Mouse (Mus musculus) liver, adult 2 months (tissue): ENCODE measurements at regions not wholly inside any gene's neighbourhood (a gene's known extent, or its start where the extent isn't known, plus 50 kb on each side); places are given as distances from the start of the nearest gene placed in this dataset.

Experiments used
- DNase-seq: peaks from one replicate; pipeline ENCODE4 v3.0.0-alpha.2; 2011; ENCODE audit warnings: low read depth, low spot score; ENCODE audit errors: extremely low read depth
- H3K27ac ChIP-seq: fragments of 200-500 bp; replicated peaks from 2 replicates; pipeline ENCODE4 v1.5.1; 2012; ENCODE audit warnings: low read depth, mild to moderate bottlenecking, control low read depth, inconsistent platforms, low read length; ENCODE audit not compliant: insufficient read depth
- H3K27me3 ChIP-seq: fragments of 200-500 bp; 2 replicates; pipeline ENCODE4 v1.6.1; 2012; ENCODE audit warnings: mild to moderate bottlenecking, moderate library complexity, low read length, inconsistent platforms; ENCODE audit not compliant: control insufficient read depth, insufficient read depth
- H3K36me3 ChIP-seq: fragments of 200-500 bp; 2 replicates; pipeline ENCODE4 v1.6.1; 2012; ENCODE audit warnings: low read length, inconsistent platforms; ENCODE audit not compliant: control insufficient read depth, insufficient read depth
- H3K4me1 ChIP-seq: fragments of 200-500 bp; 2 replicates; pipeline ENCODE4 v1.6.1; 2011; ENCODE audit warnings: low read length; ENCODE audit not compliant: control insufficient read depth, insufficient read depth
- H3K4me3 ChIP-seq: fragments of 200-500 bp; 2 replicates; pipeline ENCODE4 v1.5.1; 2011; ENCODE audit warnings: low read depth, mild to moderate bottlenecking, control low read depth, low read length, moderate library complexity; ENCODE audit not compliant: insufficient read depth
- H3K79me2 ChIP-seq: fragments of 200-500 bp; 2 replicates; pipeline ENCODE4 v1.6.1; 2012; ENCODE audit warnings: inconsistent platforms, mild to moderate bottlenecking, low read length, moderate library complexity; ENCODE audit not compliant: control insufficient read depth, insufficient read depth
- H3K9ac ChIP-seq: fragments of 200-500 bp; 2 replicates; pipeline ENCODE4 v1.6.1; 2012; ENCODE audit warnings: low read depth, mild to moderate bottlenecking, control low read depth, inconsistent platforms, low read length
- CTCF ChIP-seq: fragments of 200-500 bp; IDR thresholded peaks from 2 replicates; pipeline ENCODE4 v1.5.1; 2011; ENCODE audit warnings: low read depth, low read length, control low read depth
- POLR2A ChIP-seq: fragments of 200-500 bp; IDR thresholded peaks from 2 replicates; pipeline ENCODE4 v1.6.1; 2011; ENCODE audit warnings: low read length, control low read depth; ENCODE audit not compliant: insufficient read depth; ENCODE audit errors: extremely low read depth
- WGBS: fragments of 180-500 bp; shearing (Covaris S2); methylation state at CpG from one replicate; pipeline ENCODE4 v1.1.7; 2018; 5-methylcytosine and 5-hydroxymethylcytosine counted together

GRCm38 (mm10) chr2:45370615-45370968, 253.4 kb upstream of the Zeb2 start:
- TF ChIP-seq CTCF, result no peak
- TF ChIP-seq POLR2A, result no peak
- no peaks in the 10 kb centered on the region for H3K36me3 ChIP-seq
- DNase-seq, result no peak
- no peak overlapping the region for H3K4me3 ChIP-seq
- H3K4me1 ChIP-seq, result peaks cover 2% of the 10 kb centered on the region; the same call in 1 of the 2 replicates
- H3K27ac ChIP-seq, result no peak overlapping the region
- H3K27me3 ChIP-seq, result no peaks in the 10 kb centered on the region
- H3K79me2 ChIP-seq, result no peaks in the 10 kb centered on the region
- no peak overlapping the region for H3K9ac ChIP-seq
- 67% methylated on average over 1 of the region's 1 CpGs for WGBS

GRCm38 (mm10) chr2:45369914-45370614, 252.9 kb upstream of the Zeb2 start:
- Histone ChIP-seq H3K9ac (no peak overlapping the region), H3K27me3 (no peaks in the 10 kb centered on the region), H3K27ac (no peak overlapping the region), H3K79me2 (no peaks in the 10 kb centered on the region), H3K36me3 (no peaks in the 10 kb centered on the region), H3K4me3 (no peak overlapping the region), H3K4me1 (peaks cover 2% of the 10 kb centered on the region; the same call in 1 of the 2 replicates)
- WGBS, result 87% methylated on average over 5 of the region's 5 CpGs
- TF ChIP-seq POLR2A (no peak), CTCF (no peak)
- DNase-seq, result no peak

- Histone ChIP-seq H3K4me1 (peaks cover 2% of the 10 kb centered on the region; the same call in 1 of the 2 replicates), H3K4me3 (no peak overlapping the region), H3K36me3 (no peaks in the 10 kb centered on the region), H3K27ac (no peak overlapping the region), H3K27me3 (no peaks in the 10 kb centered on the region), H3K79me2 (no peaks in the 10 kb centered on the region), H3K9ac (no peak overlapping the region)
- TF ChIP-seq POLR2A (no peak), CTCF (no peak)
- WGBS, result 81% methylated on average over 4 of the region's 4 CpGs
- DNase-seq, result no peak
These were observed 252.2 kb upstream of the Zeb2 start for GRCm38 (mm10) chr2:45369432-45369831.

GRCm38 (mm10) chr2:45367436-45368193, 250.4 kb upstream of the Zeb2 start:
- WGBS, result 82% methylated on average over 10 of the region's 10 CpGs
- DNase-seq, result no peak
- H3K36me3 ChIP-seq, result no peaks in the 10 kb centered on the region
- no peak for TF ChIP-seq CTCF
- no peak for TF ChIP-seq POLR2A
- H3K27ac ChIP-seq, result no peak overlapping the region
- no peak overlapping the region for H3K4me3 ChIP-seq
- H3K79me2 ChIP-seq, result no peaks in the 10 kb centered on the region
- H3K9ac ChIP-seq, result no peak overlapping the region
- H3K4me1 ChIP-seq, result peaks cover 2% of the 10 kb centered on the region; the same call in 1 of the 2 replicates
- no peaks in the 10 kb centered on the region for H3K27me3 ChIP-seq

DNA sequence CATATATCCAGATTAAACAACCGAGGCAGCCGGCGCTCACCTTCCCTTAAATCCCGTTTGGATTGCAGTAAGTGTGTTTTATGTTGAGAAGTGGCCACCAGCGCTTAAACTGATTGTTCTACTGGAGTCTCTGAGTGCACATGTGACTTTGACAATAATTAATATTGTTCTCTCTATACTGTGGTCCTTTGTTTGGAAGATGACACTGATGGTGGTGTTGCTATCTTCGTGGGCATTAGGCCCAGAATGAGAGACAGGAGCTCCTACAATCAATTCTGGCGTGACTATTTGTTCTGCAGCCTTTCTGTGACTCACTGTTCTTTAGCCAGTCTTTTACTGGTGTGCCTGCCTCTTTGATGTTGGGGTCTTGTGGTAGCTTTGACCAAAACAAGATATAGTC, 240.1 kb upstream of the Zeb2 start:
- no peaks in the 10 kb centered on the region for H3K4me1 ChIP-seq
- WGBS, result 87% methylated on average over 7 of the region's 7 CpGs
- H3K27me3 ChIP-seq, result no peaks in the 10 kb centered on the region
- no peak for DNase-seq
- H3K79me2 ChIP-seq, result no peaks in the 10 kb centered on the region
- TF ChIP-seq CTCF (no peak), POLR2A (no peak)
- H3K9ac ChIP-seq, result no peak overlapping the region
- H3K36me3 ChIP-seq, result no peaks in the 10 kb centered on the region
- no peak overlapping the region for H3K4me3 ChIP-seq
- no peak overlapping the region for H3K27ac ChIP-seq

- DNase-seq, result no peak
- WGBS, result 92% methylated on average over 8 of the region's 8 CpGs
- no peaks in the 10 kb centered on the region for H3K36me3 ChIP-seq
- no peak overlapping the region for H3K9ac ChIP-seq
- H3K4me3 ChIP-seq, result no peak overlapping the region
- H3K4me1 ChIP-seq, result no peaks in the 10 kb centered on the region
- H3K27me3 ChIP-seq, result no peaks in the 10 kb centered on the region
- H3K79me2 ChIP-seq, result no peaks in the 10 kb centered on the region
- no peak for TF ChIP-seq POLR2A
- no peak for TF ChIP-seq CTCF
- H3K27ac ChIP-seq, result no peak overlapping the region
These were observed 239.5 kb upstream of the Zeb2 start for GRCm38 (mm10) chr2:45356558-45357170.
